Mouse (Mus musculus): Measurements from ENCODE around the gene Sox10. TPM values are rescaled to one million over a fixed set of nuclear protein-coding genes. Genes with fewer than 3 reads are reported as not detected.
A peak's percentile ranks its signal among the peaks of the same experiment; 100 is the strongest.

Sox10 gene
- total RNA-seq, 2 experiments from 2014 or later, result 24.0 to 35.5 TPM

DNA sequence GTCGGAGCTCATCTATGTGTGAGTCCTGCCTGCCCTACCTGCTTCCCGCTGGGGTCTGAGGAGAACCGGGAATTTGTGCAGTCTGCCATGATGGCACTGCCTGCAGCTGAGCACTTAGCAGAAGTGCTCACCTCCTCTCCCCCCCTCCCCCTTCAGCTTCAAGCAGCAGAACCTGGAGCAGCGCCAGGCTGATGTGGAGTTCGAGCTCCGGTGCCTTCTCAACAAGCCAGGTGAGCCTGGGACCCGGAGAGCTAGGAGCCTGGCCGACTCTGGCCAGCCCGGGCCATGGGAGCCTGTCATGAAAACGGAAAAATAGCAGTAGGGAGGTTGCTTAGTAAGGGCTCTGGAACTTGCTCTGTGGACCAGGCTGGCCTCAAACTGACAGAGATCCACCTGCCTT lies 34.3 kb downstream of the Sox10 start:
- no peak for DNase-seq (ENCODE audit: low spot score in 2 of 2)
- intact Hi-C loops (cut with DNase I), result no loop called here

DNA sequence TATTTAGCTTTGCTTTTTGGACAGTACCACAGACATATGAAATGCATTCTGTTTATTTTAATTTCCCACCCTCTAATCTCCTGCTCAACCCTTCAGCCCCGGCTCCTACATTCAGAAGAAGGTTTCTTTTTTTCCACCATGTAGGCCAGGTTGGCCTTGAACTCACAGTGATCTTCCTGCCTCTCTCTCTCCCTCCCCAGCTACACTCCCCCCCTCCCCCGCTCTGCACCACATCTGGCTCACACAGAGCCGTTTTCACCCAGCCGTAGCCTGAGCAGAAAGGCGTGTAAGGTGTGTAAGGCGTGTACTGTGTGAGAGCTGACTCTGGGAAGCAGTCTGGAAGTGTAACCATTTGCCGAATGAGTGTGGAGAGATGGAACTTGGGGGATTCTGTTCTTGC lies 35.7 kb downstream of the Sox10 start:
- DNase-seq (ENCODE audit: low spot score in 2 of 2), result no peak
- intact Hi-C loops (cut with DNase I), result no loop called here

DNA sequence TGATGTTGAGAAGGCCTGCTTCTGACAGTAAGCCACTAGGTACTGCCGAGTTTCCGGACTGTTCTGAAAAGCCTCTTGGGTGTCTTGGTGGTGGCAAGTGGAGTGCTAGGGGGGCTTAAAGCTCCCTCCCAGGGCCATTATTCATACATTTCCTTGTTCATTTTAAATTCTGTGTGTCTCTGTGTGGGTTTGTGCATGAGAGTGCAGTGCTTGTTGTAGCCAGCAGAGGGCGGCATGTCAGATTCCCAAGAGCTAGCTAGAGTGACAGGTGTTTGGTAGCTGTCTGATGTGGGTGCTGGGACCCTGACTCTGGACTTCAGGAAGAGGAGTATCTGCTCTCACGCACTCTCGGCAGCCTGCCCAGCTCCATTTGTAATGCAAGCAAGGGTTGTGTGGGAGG lies 36.8 kb downstream of the Sox10 start:
- intact Hi-C loops (cut with DNase I), result no loop called here
- DNase-seq (ENCODE audit: low spot score in 2 of 2), result no peak

DNA sequence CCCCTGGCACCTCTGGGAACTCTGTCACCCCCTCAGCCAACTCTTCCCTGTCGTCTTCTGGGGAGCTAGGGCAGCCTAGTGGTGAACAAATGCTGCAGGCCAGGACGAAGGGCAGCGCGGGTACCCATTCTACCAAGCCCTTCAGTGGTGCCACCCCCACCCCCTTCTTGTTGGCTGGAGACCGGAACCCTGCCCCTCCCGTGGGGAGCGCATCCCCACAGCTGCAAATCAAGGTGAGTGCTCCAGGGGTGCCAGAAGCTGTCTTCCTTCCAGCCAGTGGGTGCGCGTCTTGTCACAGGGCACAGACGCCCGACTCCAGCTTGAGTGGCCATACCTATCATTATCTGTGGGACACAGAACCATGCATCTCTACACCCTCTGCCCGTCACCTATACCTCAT lies 37.9 kb downstream of the Sox10 start:
- intact Hi-C loops (cut with DNase I), result no loop called here
- no peak for DNase-seq (ENCODE audit: low spot score in 2 of 2)

DNA sequence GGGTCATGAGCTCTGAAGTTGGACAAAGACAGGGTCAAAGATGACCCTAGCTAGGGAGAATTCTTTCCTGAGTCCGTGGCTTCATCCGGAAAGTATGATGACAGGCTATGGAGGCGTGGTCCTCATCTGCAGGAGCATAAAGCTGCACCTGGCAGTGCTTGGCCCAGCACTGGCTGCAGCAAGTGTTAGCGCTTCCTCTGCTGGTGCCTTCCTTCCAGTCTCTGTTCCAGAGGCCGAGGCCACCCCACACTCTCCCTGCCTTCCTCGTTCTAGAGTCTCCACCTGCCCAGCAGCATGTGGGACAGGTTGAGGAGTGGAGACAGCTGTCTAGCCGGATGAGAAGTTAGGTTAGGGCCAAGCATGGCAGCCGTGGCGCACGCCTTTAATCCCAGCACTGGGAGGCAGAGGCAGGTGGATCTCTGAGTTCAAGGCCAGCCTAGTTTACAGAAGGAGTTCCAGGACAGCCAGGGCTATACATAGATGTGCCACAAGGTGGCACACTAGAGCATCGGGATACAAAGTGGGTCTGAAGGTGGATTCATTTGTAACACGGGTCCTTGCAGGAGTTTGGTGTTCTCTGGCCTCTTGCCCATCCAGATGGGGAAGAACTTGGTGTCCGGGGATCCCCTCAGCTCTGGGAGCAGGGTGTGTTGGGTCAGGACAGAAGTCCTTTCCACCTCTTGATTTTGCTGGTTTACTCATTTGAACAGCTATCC lies 38.7 kb downstream of the Sox10 start:
- DNase-seq (ENCODE audit: low spot score in 2 of 2), result peak; percentile 52
- intact Hi-C loops (cut with DNase I), result no loop called here

DNA sequence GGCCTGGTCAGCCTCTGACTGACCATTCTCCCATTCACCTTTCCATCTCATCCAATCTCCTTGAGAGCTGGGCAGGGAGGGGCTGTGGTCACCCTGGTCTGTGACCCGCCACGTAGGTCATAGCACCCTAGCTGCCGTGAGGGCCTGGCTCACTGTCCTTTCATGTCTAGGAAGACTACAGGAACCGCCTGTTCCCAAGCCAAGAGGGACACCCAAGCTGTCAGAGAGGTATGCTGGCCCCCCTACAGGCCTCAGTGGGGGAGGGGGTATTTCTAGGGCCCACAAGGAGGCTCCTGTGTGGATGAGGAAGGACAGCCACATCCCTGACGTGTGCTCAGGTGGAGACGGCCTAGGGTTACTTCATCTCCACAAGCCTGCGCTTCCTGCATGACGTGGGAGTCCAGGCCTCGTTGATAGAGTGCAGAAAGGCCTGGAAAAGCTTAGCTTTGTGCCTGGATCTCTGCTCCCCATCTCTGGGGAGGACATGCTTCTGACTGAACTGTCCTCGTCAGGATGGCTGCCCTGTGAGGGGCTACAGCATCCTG lies 40.6 kb downstream of the Sox10 start:
- no peak for DNase-seq (ENCODE audit: low spot score in 2 of 2)
- intact Hi-C loops (cut with DNase I), result no loop called here

DNA sequence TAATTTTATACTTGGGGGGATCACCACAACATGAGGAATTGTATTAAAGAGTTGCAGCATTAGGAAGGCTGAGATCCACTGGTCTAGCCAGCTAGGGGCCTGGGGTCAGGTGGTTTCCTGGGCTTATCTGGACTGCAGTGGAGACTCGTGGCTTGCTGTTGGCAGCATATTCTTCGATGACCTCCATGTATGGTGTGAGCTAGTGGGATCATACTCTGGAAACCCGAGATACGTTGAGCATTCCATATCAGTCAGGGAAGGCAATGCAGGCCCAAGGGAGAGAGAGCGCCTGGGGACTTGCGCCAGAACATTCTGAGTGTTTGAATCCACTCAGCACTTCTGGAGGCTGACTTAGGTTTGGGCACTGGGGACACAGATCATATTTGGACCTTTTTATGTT lies 41.3 kb downstream of the Sox10 start:
- intact Hi-C loops (cut with DNase I), result no loop called here
- DNase-seq (ENCODE audit: low spot score in 2 of 2), result no peak

DNA sequence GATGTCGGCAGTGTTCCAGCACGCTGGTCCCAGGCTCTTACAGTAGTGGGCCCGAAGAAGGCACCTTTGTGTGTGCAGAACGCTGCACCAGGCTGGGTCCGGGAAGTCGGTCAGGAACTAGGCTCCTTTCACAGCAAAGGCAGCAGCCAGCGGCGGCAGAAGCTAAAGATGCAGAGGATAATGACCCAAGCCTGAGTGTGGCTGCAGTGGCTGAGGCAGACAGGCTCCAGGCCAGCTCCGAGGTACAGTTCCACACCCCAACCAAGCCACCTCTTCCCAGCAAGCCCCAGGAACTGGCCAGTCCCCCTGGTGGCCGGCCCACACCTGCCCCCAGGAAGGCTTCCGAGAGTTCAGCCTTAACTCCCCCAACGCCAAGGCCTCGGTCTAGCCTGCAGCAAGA lies 42.5 kb downstream of the Sox10 start:
- intact Hi-C loops (cut with DNase I), result no loop called here
- DNase-seq (ENCODE audit: low spot score in 2 of 2), result no peak

DNA sequence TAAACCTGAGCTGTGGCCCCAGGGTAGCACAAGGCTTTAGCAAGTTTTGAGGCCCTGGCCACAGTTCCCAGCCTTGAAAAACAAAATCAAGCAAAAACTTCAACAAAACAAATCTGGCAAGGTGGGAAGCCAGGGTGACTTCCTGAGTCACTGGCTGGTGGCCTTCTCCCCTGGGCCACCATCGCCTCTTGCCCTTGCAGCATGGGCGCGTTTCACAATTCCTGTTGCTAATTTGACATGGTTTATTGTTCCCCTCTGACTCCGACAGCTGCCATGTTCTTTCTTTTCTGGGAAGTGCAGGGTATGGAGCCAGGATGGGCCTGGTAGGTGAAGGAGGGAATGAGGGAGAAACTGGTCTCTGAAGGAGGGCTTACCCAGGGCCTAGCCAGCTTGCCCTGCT lies 42.9 kb downstream of the Sox10 start:
- no peak for DNase-seq (ENCODE audit: low spot score in 2 of 2)
- intact Hi-C loops (cut with DNase I), result no loop called here

DNA sequence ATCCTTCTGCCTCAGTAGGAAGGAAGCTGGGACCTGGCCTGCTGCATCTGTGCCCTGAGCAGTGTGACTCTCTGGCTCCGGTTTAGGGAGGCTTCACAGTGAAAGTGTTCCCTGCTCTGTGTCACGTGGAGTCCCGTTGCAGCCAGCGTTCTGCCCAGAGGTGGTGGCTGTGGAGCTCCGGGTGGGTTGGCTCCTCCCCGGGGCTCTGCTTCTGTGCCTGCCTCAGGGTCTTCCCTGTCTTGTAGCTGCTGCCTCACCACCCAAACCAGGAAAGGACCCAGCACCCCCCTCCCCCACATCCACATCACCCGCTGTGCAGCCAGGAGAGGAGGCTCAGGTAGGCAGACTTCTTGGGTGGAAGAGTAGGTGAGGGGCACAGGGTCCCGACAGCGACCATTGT lies 45.5 kb downstream of the Sox10 start:
- no peak for DNase-seq (ENCODE audit: low spot score in 2 of 2)
- intact Hi-C loops (cut with DNase I), result no loop called here

DNA sequence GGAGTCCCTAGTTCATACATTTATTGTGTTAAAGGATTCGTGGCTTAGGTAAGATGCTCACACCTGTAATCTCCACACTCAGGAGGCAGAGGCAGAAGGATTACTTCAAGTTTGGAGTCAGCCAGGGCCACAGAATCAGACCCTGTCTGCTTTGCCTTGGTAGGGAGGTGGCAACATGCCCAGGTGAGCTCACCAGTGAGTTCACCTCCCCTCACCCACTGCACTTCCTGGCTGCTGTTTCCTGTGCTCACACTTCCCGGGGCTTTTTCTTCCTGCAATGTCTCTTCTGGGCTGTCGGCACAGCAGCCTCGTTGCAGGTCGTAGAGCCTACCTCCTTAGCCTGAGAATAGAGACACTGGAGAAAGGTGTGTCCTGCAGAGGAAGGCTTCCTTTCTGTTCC lies 49.8 kb downstream of the Sox10 start:
- intact Hi-C loops (cut with DNase I), result no loop called here
- no peak for DNase-seq (ENCODE audit: low spot score in 2 of 2)

DNA sequence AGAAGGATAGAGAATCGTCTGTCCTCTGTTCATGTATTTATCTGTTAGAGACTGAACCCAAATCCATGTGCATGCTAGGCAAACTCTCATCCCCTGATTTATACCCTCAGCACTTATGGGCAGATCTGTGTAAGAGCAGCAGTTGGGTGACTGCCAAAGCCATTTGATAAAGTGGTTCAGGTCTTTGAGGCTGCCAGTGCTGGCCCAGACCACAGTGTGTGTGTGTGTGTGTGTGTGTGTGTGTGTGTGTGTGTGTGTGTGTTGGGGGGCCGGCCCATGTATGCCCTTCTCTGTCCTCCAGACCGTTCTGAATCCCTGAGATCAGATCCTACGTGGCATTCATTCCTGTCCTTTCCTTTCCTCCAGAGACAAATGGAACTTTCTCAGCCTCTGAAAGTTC lies 53.3 kb downstream of the Sox10 start:
- intact Hi-C loops (cut with DNase I), result no loop called here
- DNase-seq (ENCODE audit: low spot score in 2 of 2), result no peak

DNA sequence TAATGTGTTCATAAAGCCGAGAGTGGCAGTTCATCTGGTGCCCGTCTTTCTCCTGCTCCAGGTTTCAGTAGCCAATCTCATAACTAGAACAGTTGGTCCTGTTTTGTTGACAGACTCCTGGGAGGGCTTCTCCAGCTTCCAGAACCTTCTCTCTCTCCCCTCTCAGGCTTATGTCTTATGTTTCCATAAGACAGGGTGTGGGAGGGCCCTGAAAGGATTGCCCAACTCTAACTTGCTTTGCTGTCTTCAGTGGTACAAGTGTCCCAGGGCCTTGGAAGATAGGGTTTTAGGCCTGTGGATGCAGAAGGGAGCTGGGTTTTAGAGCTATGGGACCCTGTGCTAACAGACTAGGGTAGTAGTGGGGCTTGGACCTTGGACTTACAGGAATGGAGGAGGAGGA lies 54.5 kb downstream of the Sox10 start:
- intact Hi-C loops (cut with DNase I), result no loop called here
- no peak for DNase-seq (ENCODE audit: low spot score in 2 of 2)

DNA sequence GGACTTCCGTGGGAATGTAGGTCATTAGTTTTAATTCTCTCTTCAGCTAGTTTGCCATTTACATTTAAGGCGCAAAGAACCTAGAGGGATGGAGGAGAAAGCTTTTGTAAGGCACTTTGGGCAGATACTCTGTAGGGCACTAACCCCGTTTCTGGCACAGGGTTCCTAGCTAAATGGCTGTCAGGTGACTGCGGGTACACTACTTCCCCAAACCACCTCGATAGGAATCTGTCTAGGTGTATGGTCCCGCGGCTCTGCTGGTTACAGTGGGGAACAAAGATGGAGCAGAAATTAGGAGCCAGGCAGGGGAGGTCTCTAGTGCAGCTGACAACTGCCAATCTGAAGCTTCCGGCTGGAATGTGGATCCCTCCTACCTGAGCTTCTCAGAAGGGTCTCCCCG lies 55.0 kb downstream of the Sox10 start:
- intact Hi-C loops (cut with DNase I), result no loop called here
- DNase-seq (ENCODE audit: low spot score in 2 of 2), result no peak

DNA sequence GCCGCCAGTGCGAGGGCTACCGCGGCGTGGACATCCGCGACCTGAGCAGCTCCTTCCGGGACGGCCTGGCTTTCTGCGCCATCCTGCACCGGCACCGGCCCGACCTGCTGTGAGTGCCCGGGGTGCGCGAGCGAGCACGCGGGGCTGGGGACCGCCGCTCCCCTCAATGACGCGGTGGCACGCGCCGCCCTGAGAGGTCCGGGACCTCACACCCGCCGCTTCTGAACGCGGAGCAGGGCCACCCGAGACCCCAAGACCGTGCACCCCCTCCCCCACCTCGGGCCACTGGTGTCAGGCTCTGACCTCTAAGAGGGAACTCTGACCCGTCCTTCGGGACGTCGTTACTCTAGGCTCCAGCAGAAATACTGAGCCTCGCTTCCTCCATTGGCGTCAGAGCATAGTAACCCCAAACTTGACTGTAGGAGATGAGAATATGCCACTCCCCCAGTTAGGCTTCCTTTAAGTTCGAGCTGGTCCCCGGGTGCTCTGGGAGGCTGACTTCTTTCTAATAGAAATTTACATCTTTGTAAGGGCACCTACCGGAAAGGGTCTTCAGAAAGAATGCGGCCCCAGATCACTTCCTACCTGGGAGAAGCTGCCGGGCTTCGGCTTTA lies 55.6 kb downstream of the Sox10 start:
- no peak for DNase-seq (ENCODE audit: low spot score in 2 of 2)
- intact Hi-C loops (cut with DNase I), result no loop called here

DNA sequence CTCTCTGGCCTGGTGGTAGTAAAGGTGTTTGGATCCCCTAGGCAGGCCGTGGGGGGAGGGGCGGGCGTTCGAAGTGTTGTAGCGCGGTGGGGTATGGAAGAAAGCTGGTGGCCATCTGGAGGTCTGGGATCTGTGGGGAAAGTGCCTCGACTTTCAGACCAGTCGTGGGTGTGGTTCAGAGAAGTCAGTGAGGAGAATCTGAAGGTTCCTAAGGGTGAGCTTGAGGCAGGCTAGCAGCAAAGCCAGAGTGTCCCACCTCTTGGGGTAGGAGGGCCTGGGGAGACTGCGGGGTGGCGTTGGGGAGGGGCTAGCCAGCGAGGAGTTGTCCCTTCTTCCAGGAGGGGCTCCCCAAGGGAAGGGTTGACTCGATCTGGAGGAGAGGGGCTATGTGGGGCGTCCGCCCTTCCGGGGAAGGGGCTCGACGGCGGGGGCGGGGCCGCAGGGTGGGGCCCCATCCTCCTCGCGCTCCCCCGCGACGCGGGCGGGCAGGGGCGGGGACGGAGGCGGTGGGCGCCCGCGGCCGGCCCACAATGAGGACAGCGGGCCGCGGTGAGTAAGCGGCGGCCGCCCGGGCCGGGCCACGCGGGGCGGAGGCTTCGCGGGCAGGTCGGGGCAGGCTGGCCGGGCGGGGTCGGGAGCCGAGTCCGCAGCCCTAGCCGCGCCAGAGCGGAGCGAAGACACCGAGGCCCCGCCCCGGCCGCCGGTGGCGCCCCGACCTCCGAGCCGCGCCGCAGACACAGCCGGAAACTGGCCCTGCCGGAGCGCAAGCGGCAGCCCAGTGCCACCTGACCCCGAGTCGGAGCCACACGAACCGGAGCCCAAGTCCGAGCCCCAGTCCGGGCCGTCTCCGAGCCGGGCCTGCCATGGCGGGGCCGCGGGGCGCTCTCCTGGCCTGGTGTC lies 56.4 kb downstream of the Sox10 start, which contains the start of gene Micall1:
Gene Micall1, plus strand, starts transcription at position 478 of the 900 bp plus-strand sequence.
- peak in 1 of 2 experiments; percentile 24 for DNase-seq (ENCODE audit: low spot score in 2 of 2)
- intact Hi-C loops (cut with DNase I), result no loop called here

DNA sequence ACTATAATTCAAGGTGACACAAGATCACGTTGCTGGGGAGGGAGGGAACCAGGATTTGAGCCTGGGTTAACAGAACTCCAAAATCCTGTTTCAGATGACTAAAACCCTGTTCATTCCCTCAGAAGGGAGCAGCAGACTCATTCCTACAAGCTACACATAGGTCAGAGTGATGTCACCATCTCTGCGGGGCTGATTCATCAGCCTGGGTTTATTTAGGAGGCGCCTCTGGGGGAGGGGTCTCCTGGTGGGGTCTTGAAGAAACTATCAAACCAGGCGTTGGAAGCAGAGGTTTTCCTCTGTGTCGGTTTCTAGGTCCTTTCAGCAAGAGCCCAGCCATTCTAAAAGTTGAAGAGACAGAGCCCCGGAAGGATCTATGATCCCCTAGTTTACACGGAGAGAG lies 57.1 kb downstream of the Sox10 start:
- DNase-seq (ENCODE audit: low spot score in 2 of 2), result no peak
- intact Hi-C loops (cut with DNase I), result no loop called here

DNA sequence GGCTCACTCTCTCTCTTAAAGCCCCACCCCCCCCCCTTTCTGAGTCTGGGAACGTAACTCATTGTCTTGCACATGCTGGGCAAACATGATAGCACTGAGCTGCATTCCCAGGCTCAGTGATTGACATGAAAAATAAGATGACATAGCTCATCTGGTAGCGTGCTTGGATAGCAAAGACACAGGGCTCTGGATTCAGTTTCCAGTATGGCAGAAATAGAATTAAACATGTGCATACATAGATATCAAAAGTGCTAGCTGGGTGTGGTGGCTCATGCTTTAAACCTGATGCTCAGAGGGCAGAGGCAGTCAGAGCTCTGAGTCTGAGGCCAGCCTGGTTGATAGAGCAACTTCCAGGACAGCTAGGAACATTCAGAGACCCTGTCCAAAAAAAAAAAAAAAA lies 59.2 kb downstream of the Sox10 start:
- DNase-seq (ENCODE audit: low spot score in 2 of 2), result no peak
- intact Hi-C loops (cut with DNase I), result no loop called here
